Mouse (Mus musculus) cerebellum, postnatal 4 days (tissue): ENCODE results near the gene Sval2.

Experiments used
- DNase-seq, 2 experiments: peaks; one replicate each; pipeline ENCODE4 v3.0.0; 2022; ENCODE audit warnings: low spot score in 2 of 2, mixed read lengths in 1 of 2

Gene Sval2

DNA sequence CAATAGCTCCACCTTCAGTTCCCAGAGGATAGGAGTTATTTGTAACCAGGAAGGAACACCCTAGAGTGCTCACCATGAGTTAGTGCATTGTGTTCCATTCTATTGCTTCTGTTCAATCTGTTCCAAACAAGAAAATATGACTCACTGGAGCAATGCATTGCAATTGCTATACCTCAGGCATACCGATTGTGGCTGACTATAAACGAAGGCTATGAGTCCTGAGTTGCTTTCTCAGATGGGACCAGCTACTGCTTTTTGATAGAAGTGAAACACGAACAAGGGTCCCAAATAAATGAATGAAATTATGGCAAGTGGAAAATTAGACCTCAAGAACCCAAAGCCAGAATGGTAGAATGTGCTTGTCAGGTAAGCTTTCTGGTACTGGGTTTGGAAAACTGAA, at the start of gene Sval2:
Gene Sval2 (plus strand): TSS at position 301 of the 400 bp plus-strand sequence.
- no peak for DNase-seq

DNA sequence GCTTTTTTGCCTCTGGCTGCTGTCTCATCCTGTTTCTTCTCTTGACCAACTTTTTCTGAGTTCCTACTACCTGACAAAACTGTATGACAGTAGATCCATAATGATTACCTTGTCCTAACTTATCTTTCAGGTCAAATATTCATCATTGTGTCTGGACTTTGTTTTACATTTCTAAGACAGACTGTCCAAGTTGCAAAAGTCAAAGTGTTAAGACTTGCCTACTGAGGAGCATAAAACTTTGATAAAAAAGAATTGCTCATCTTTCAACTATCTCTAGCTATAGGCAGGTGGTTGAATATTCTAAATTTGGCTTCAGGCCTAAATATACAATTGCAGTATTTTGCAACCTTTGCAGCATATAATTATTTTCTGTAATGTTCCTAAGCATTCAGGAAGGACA, 28.7 kb upstream of the Sval2 start:
- no peak for DNase-seq

DNA sequence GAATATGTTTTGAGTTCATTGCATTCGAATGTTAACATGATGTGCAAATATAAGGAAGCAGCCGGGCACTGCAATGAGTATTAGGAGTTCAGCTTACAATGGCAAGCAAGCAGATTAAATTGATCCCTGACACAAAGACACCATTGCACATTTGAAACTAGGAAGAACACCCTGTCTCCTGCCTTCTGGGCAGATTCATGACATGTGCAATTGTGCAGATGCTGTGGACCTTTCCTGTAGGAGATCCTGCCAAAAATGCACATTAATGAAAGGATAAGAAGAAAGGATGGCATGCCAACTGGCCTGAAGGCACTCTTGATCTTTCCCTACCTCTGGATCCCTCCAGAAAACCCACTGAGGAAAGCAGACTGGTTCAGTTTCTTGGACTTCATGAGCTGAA, 23.3 kb upstream of the Sval2 start:
- no peak for DNase-seq

DNA sequence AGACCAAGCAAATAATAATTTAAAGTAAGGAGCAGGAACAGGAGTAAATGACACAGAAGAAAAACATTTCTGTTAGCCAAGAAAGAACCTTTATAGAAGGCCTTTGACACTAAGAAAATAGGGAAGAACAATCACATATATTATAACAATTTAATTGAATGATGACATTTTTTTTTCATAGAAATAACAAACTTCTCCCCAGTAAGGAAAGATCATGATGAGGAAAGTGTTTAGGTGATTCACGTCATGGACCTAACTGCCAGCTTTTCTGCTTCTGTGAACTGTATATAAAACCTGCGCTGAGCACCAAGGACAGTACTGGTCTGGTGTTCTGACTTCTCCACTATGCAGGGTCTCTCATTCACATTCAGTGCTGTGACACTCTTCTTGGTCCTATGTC, 5.6 kb upstream of the Sval2 start, which contains the start of gene Pip:
Gene Pip (plus strand): TSS at position 301 of the 400 bp plus-strand sequence.
- DNase-seq = no peak

GRCm38 (mm10) chr6:41864038-41864437, 11.2 kb downstream of the Sval2 start:
- no peak for DNase-seq

DNA sequence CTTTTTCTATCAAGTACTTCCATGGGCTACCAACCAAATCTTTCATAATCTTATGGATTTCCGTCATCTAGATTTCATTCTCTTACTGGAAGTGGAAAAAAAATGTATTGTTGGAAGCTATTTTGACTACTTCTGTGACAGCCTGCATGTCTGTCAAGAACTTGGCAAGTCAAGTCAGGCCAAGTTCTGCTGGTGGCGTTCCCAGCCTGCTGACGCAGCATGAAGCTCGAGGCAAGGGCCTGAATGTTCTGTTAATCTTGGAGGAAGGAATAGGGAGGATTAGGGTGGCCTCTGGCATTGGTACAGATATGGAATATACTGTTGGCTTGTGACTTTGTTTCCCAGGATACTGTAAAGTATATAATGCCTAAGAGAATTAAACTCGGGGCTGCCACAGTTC, 58.8 kb downstream of the Sval2 start:
- DNase-seq = no peak
